Mouse (Mus musculus): Measurements from ENCODE around the gene Cdh11.

The Cdh11 gene

DNA sequence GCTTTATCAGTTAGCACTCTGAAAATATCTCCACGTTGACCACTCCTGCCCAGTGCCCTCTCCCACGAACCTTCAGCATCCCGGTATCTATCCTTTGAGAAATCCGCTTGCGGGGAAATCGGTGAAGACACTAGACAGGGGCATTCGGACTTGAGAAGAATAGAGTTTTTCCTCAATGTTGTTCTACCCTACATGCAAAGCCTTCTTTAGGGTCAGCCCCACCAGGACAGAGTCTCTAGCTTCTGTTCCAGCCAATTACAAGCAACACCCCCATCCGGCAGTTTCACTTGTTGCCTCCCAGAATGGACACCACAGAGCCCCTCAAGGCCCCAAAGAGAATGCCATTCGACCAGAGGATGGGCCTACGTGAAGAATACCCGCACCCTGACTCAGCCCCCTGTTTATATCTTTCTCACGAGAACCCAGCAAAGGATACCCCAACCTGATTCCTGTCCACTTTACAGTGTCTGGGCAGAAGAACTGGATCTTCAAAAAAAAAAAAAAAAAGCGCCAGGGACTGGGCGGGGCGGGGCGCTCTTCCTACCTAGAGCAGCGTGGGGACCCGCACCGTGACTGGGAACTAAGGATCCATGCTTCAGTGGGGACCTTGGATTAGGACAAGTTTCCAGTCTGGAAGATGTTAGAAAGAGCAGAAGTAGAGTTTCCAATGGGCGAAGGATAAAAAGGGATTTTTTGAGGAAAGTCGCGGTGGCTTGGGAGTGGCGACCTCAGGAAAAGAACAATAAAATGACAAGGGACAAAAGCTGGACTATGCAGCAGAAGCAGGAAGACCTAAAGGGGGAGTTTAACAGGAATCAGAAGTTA lies at the start of gene Cdh11:
Cdh11 (minus strand) TSS at position 51 of the 825 bp plus-strand sequence.
- DNase-seq (ENCODE audit: extremely low read depth, low read depth, low spot score): no peak

DNA sequence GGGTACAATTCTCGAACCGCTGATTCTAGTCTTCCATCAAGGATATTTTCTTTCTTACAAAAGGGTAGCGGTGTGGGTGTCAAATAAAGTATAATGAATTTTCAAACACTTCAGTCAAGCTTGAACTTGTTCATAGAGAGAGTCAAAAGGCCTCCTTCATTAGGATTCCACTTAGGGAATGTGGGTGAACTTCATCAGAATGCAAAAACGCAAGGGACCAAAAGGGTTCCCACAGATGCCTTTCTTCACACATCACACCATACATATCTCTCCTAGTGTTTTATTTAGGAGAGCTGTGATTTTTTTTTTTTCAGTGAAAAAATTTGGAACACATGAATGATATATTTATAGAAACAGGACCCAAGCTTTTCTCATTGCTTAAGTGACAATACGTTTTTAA lies 28.5 kb upstream of the Cdh11 start:
- DNase-seq (ENCODE audit: extremely low read depth, low read depth, low spot score): no peak

DNA sequence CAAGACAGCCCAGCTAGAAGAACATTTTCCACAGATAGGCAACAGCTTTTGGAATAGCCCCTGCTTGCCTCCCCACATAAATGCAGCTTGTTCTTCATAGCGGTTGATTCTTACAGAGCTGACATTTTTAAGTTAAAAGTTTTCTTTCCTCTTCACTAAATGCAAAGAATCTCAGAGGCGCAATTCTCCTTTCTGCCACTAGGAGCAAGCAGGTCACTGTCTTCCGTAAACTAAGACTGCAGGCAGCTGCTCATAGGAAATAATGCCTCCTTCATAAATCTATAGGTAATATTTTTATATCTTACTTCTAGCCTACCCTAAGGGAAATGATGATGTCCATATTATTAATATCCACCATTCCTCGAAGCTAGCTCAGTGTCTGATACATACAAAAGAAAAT lies 4.9 kb upstream of the Cdh11 start:
- DNase-seq (ENCODE audit: extremely low read depth, low read depth, low spot score): no peak

DNA sequence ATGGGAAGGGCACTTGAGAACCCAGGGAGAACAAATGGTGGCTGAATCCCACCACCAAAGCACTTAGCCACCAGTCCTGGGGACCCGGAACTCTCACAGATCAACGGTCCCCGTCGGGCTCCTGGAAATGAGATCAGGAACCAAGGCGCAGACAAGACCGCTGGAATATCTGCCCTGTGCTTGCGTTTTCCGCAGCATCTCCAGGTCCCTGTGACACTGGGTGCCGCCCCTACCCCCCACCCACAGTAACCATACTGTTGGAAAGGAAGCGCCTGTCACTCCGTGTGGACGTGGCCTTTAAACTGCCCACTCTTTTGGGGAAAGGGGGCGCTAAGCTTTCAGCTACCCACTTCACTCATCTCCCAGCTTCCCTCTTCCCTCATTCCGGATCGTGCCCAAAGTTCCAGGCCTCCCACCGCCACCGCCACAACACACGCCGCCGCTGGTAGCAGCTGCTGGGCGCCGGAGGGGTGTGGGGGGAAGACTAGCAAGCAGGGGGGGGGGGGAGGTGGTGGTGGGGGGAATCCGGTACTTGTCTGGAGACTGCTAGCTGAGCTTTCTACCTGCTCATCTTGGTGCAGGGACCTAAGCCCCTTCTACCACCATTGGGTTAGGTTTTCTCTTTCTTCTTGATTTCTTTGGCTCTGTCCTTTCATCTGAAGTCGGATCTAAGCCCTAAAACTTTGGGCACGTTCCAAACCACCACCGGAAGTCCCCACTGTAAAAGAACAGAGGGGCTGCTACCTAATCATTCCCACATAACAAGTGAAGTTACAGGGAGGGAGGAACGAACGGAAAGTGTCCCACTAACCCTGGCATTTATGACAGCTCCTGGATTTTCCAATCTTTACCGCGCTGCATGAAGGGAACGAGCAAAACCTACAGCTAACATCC lies 1.3 kb upstream of the Cdh11 start:
- no peak for DNase-seq (ENCODE audit: extremely low read depth, low read depth, low spot score)

DNA sequence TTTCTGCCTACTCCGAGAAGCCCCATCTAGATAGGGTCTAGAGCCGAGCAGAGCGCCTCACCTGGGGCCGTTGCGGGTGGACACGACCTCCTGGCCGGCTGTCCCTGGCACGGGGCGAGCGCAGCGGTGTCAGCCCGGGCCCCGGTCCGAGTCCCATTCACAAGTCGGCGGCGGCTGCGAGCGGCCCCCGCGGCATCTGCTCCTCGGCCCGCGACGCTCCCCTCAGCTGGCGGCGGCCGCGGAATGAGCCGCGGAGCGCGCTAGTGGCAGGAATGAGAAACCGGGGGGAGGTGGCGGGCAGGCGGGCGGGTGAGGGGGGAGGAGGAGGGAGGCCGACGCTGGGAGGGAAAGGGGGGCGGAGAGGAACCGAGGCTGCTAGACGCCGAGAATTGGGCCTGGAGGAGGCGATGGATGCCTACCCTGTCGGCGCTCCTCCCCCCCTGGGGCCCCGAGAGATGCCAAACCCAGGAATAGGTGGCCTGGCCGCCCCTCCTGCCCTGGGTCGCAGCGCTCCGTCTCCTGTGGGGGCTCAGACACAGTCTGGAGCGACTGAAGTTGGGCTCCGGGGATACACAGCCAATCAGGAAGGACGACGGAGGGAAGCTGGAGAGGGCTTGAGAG lies 497 bp downstream of the Cdh11 start:
- DNase-seq (ENCODE audit: extremely low read depth, low read depth, low spot score): no peak

DNA sequence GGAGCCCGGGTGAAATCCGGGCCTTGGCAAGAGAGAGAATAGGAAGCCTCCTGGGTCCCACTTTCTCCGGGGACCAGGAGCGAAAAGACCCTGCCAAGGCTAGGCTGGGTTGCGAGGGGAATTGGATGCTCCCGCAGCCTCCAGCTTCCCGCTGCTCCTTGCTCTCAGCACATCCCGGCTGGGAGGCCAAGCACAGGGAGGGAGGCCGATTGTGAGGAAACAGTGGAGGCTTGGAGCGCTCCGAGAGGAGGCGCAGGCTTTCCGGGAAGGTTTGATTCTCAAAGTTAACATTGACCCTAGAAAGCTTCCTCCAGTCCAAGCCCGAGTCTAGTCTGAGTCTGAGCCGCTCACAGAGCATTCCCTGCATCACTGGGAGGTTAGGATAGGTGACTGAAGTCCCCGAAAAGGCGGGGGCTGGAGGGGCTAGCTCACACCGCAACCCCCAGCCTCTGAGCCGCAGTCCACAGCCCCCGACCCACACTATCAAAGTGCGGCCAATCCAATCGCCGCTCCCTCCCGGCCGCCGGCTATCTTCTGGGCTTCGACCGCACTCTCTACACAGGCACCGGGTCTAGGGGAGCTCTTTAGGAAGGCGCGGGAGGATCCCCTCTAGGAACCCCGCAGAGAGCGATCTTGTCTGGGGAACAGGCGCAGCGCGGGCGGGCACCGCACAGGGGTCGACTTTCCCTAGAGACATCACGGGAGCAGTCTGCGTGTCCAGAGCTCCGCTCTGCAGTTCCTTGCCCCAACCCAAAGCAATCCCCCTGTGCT lies 1.4 kb downstream of the Cdh11 start:
- no peak for DNase-seq (ENCODE audit: extremely low read depth, low read depth, low spot score)

DNA sequence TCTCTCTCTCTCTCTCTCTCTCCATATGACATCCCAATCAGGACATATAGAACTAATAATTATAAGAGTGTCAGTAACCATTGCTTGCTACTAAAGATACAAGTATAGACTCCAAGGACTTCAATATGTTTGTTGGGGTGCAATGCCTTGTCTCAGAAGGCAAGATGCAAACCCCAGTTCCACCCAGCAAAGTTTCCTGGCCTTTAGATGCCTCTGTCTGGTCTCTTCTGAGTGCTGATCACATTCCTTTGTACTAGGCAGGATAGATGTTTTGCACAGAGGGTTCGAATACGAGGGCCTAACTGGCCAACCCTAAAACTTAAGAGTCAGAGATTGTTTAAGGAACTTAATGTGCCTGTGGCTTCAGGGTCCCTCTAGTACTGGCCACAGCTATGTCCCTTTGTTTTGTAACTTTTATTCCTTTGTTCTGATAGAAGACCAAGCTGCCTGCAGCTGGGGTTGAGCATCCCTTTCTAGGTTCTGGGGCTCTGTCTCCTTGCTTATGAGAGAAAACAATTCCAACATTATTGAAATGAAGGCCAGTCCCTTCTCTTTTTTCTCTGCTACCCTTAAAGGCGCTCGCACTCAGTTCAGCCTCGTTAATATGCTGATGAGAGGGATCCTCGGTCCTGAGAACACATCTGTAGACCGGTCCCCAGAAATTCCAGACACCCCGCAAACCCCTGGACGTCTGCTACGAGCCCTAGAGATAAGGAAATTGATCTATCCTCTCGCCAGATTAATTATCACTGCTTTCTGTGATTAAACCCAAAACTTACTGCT lies 2.5 kb downstream of the Cdh11 start:
- no peak for DNase-seq (ENCODE audit: extremely low read depth, low read depth, low spot score)

DNA sequence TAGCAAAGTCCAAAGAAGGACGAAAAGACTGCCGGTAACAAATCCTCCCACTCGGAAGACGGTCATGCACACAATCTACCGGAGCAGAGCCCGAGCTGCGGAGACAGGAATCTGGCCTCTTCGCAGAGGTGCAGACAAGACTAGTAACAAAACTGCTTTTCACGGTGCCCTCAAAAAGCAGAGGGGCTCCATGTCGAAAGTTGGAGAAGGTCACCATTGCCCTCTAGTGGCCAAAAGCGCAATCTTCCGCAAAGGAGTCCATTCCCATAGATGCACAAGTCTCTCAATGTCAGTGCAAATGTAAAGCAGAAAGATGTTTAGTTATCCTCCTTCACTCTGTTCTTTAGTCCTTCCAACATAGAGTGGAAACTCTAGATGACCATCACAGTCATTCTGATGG lies 4.5 kb downstream of the Cdh11 start:
- DNase-seq (ENCODE audit: extremely low read depth, low read depth, low spot score): no peak

DNA sequence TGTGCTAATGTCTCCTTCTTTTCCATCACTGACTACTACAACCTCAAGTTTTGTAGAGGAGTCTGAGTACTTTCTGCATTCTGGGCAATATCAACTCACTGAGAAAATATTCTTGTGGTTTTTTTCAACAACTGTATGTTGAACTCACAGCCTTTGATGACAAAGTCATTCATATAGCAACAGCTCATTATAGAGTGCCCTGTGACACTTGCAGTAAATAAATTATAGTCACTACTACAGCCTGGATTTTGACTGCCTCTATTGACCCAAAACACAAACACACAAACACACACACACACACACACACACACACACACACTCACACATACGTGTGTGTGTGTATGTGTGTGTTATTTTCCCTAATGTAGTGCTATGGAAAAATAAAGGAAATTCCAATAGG lies 10.8 kb downstream of the Cdh11 start:
- DNase-seq (ENCODE audit: extremely low read depth, low read depth, low spot score): no peak

DNA sequence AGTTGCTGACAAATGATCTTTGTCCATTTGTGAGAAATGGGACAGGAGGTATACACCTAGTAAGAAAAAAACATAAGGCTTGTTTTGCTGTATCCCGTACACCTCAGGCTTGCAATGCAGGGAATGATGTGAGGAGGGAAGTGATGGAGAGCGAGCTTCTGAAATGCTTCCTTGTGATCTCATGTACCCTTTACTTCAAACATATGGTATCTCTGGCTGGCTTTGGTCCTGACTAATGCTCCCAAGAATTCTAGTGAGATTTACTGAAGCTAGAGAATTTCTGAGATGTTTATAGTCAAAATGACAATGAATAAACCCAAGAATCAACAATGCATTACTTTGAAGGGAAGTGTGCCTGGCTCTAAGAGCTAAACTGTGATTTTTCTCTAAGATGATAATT lies 14.0 kb downstream of the Cdh11 start:
- no peak for DNase-seq (ENCODE audit: extremely low read depth, low read depth, low spot score)

DNA sequence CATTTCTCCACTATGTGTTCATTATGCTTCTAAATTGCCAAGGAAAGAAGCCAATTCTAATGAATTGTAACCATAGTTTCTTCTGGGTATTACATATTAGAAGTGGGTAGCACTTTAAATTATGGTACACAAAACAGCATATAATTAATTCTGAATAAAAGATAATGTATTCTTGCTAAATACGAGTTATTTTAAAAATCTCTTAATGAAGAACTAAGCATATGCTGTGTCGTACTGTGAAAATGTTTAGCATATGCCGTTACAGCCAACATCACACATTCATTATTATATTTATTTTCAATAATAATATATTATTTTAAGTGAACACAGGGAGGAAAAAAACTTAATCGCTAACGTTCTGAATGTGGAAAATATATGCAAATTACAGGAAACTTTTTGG lies 31.6 kb downstream of the Cdh11 start:
- no peak for DNase-seq (ENCODE audit: extremely low read depth, low read depth, low spot score)

DNA sequence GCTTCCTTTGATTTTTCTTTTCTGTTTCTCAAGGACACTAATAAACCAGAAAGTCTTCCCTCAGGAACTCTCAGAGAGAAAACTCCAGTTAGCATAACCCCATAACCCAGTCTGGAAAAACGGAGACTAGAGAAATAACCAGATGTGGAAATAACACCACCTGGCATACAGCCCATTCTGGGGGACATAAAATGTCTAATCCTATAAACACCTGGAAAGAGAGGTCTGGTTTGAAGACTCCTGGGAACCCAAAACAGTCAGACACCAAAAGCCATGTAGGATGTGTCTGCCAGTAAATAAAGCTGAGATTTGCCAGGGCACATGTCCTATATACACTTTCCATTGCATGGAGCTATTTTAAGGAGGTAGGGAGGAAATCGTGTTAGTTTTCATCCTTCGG lies 42.5 kb downstream of the Cdh11 start:
- DNase-seq (ENCODE audit: extremely low read depth, low read depth, low spot score): no peak

DNA sequence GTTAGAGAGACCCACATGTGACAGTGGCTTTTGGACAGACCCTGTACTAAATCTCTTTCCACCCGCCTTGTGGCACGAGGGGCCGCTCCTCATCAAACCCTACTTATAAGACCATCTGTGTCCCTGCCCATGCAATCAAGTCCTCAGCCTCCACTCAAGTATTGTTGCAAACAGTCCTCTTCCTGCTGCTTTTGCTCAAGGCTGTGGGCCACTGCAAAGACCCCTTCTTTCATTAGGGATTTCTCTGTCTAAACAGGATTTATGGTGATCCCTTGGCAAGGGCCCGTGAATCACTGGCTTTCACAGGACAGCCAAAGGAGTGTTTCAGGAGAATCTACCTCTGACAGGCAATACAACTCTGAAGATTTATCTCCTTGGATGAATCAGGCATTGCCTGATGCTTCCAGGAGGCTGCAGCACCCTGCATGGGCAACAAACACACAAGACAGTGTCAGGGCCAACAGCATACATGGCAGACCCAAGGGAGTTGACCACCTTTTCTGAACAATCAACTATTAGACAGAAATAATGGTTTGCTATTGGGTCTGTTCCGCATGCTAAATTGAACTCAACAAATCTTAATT lies 43.3 kb downstream of the Cdh11 start:
- no peak for DNase-seq (ENCODE audit: extremely low read depth, low read depth, low spot score)

DNA sequence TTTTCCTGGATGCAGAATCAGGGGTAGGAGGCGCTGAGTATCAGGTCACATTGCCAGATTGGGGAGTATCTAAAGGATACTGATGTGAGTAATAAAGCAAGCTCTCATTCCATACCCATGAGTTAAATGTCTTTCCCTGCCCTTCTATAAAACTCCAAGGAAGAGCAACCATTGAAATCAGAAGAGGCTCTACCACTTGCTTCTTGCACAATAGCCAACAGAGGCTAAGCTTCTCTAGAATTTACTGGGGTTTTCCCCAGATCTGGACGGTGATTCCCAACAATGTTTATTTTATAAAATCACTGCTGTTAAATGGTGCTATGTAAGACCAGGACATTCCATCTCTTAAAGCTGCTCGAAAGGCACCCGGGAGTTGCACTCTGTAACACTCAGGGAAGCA lies 44.5 kb downstream of the Cdh11 start:
- DNase-seq (ENCODE audit: extremely low read depth, low read depth, low spot score): no peak

DNA sequence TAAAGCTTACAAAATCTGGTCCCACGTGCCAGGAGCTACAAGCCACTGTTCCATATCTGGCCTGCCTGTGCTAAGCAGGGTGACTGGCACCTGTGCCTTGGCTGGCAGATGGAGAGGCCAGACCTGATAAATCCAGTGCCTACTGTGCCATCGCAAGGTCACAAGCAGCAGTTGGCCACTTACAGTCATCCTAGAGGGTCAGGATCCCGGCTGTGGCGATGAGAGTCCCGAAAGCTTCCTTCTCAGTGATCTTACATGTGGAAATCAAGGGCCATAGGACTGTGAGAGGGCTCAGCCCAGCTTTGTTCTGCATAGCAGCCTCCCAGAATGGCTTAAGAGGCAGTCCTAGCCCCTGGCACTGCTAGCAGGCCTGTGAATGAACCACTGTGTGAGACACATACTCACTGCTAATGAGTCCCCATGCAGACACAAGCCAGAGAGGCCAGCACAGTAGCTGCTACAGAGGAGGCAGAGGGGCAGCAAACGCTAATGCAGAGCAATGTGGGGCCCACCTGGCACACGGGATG lies 46.4 kb downstream of the Cdh11 start:
- DNase-seq (ENCODE audit: extremely low read depth, low read depth, low spot score): peak; percentile 7

DNA sequence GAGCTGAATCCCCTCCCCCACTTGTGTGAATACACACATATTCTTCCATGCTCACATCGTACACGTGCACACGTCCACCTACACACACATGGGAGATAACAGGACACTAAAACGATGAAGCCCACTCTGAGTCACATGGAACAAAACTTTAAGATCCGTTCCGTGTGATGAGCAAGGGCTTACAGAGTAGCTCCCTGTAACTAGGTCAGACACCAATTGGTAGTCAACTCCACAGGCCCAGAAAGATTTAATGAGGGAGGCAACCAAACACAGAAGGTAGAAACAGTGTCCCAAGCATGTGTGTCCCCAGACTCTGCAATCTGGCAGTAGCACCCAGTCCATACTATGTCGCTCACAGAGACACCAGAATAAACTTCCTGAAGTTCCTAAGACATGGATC lies 47.0 kb downstream of the Cdh11 start:
- DNase-seq (ENCODE audit: extremely low read depth, low read depth, low spot score): no peak

DNA sequence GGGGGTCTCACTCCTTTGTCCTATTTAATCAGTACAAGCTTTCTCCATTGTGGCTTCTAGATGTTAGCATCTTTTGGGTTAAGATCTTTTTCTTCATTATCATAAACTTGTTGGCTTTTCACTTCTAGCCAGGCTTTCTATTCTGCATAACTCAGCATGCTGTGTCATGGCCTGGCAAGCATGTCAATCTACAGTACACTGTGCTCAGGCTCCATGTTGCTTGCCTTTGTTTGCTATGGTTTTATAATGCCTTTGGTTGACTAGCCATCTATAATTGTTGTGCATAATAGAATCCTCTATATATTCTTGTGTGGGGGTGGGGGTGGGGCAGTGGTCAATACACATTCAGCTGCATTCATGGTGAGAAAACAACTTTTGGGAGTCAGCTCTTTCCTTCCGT lies 51.0 kb downstream of the Cdh11 start:
- no peak for DNase-seq (ENCODE audit: extremely low read depth, low read depth, low spot score)

DNA sequence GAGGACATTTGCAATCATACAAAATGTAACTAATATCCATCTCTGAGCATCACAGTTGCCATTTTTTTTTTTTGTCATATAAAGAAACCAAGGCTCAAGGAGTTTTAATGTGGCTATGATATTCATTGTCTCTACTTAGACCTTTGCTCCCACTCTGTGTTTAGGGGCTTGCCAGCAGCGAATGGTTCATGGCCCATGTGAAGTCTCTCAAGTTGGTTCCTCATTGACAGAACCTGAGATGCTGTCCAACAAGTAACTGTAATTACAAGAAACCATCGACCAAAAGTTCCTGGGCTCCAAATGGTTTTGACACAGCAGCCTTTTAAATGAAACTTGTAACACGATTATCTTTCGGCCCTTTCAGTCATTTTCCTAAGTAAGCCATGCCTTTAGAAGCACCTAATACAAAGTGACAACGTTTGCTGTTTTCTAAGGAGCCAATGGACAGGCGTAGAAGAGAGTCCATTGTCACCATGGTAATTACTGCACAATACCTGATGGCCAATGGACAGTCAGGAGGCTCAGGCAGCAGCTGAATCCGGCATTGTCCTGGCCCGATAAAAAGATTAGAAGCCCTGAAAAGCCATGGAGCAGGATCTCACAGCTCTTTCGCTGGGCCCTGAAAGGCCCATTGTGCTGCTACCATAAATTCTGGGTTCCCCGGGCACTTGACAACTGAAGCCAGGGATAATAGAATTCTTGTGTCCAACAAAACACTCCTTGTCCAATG lies 59.1 kb downstream of the Cdh11 start:
- DNase-seq (ENCODE audit: extremely low read depth, low read depth, low spot score): no peak

DNA sequence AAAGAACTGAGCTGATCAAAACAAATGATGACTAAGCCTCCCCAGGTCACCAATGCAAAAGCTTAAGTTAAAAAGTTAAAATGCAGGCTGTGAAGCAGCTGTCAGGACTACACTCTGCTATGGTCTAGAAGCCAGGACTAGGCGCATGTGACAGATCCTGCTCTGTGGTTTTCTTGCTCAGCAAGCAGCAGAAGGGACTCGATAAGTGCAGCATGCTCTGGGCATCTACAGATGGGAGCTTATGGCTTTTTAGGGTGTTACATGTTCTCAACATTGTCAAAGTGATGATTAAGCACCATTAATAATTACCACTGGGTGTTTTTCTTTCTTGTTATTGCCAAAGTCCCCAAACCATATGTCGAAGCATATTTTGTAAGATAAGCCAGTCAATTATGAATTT lies 59.9 kb downstream of the Cdh11 start:
- no peak for DNase-seq (ENCODE audit: extremely low read depth, low read depth, low spot score)
